Mouse (Mus musculus) hindbrain, postnatal 0 days (tissue): Measurements from ENCODE around the gene Tnrc6c. TPM values are rescaled to one million over a fixed set of nuclear protein-coding genes. Genes with fewer than 3 reads are reported as not detected.

Experiments
- ATAC-seq: fragments of 200-750 bp; cut with Nextera tagmentation; 2 replicates; pipeline ENCODE4 v1.8.0; 2017; ENCODE audit warnings: mild to moderate bottlenecking, moderate TSS enrichment, moderate library complexity
- DNase-seq: peaks from one replicate; pipeline ENCODE4 v3.0.0-alpha.2; 2015; ENCODE audit warnings: low spot score
- H3K27ac ChIP-seq: fragments of 300-500 bp; sonication (generic); 2 replicates; pipeline ENCODE4 v1.5.1; 2014; ENCODE audit warnings: mild to moderate bottlenecking
- H3K27me3 ChIP-seq: fragments of 300-500 bp; sonication (generic); 2 replicates; pipeline ENCODE4 v1.6.1; 2014; ENCODE audit warnings: low read length, mixed read lengths; ENCODE audit not compliant: insufficient read depth
- H3K36me3 ChIP-seq: fragments of 300-500 bp; sonication (generic); 2 replicates; pipeline ENCODE4 v1.6.1; 2014; ENCODE audit warnings: low read length, mixed read lengths; ENCODE audit not compliant: insufficient read depth
- H3K4me1 ChIP-seq: fragments of 300-500 bp; sonication (generic); 2 replicates; pipeline ENCODE4 v1.6.1; 2014; ENCODE audit warnings: antibody characterized with exemption, low read length, mixed read lengths; ENCODE audit not compliant: insufficient read depth
- H3K4me2 ChIP-seq: fragments of 300-500 bp; sonication (generic); 2 replicates; pipeline ENCODE4 v1.6.1; 2014; ENCODE audit warnings: low read depth, mild to moderate bottlenecking, low read length, moderate library complexity, mixed read lengths
- H3K4me3 ChIP-seq: fragments of 300-500 bp; sonication (generic); 2 replicates; pipeline ENCODE4 v1.5.1; 2014; ENCODE audit warnings: low read length
- H3K9ac ChIP-seq: fragments of 300-500 bp; sonication (generic); replicated peaks from 2 replicates; pipeline ENCODE4 v1.6.1; 2014; ENCODE audit warnings: mild to moderate bottlenecking, low read length, moderate library complexity, mixed read lengths
- H3K9me3 ChIP-seq: fragments of 300-500 bp; sonication (generic); 2 replicates; pipeline ENCODE4 v1.6.1; 2016; ENCODE audit warnings: low read length, mixed read lengths
- CTCF ChIP-seq: IDR thresholded peaks from 2 replicates; pipeline ENCODE4 v1.5.1; 2016; ENCODE audit warnings: antibody characterized with exemption, control low read depth, low read depth
- WGBS: fragments of 180-500 bp; shearing (Covaris S2); extraction: QIAGEN DNeasy Blood & Tissue Kit; methylation state at CpG from one replicate; pipeline ENCODE4 v1.1.7; 2014; 5-methylcytosine and 5-hydroxymethylcytosine counted together
- polyA plus RNA-seq: library from polyadenylated mRNA; unstranded; fragments of >200 nt; fragmentation: Nextera tagmentation; extraction: Ambion mirVana; gene quantifications from 2 replicates; pipeline ENCODE4 v1.2.1, GENCODE M21; 2015
- total RNA-seq: library from RNA; depleted of rRNA; stranded (reverse); fragments of >200 nt; gene quantifications from 2 replicates; pipeline ENCODE4 v1.2.3, GENCODE M21; 2014

Tnrc6c gene
- total and polyA plus RNA-seq, 2 experiments from 2014 or later, result 18.3 to 64.9 TPM

DNA sequence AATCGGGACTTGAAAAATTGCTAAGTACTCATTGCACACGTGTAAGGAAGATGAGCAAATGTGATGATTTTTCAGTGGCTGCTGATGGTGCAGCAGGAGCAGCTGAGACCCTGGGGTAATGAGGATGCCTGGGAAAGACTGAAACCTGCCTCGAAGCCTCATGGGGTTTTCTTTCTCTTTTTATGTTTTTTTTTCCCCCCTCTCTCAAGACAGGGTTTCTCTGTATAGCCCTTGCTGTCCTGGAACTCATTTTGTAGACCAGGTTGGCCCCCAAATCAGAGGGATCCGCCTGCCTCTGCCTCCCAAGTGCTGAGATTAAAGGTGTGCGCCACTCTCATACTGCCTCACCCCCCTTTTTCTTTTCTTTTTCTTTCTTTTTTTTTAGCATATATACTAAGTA is 13.1 kb downstream of the Tnrc6c start:
- H3K9me3 ChIP-seq, result no peaks in the 10 kb centered on the region
- H3K27ac ChIP-seq, result no peak overlapping the region
- no peak overlapping the region for H3K4me2 ChIP-seq
- H3K4me1 ChIP-seq, result 0 out of 2 replicates have a peak, but pooled peaks cover 4% of the 10 kb centered on the region
- 78% methylated on average over 5 of the region's 5 CpGs for WGBS
- no peaks in the 10 kb centered on the region for H3K27me3 ChIP-seq
- H3K9ac ChIP-seq, result no peak overlapping the region
- no peak for DNase-seq
- ATAC-seq, result no peak
- H3K4me3 ChIP-seq, result no peak overlapping the region
- no peaks in the 10 kb centered on the region for H3K36me3 ChIP-seq
- TF ChIP-seq CTCF, result no peak

DNA sequence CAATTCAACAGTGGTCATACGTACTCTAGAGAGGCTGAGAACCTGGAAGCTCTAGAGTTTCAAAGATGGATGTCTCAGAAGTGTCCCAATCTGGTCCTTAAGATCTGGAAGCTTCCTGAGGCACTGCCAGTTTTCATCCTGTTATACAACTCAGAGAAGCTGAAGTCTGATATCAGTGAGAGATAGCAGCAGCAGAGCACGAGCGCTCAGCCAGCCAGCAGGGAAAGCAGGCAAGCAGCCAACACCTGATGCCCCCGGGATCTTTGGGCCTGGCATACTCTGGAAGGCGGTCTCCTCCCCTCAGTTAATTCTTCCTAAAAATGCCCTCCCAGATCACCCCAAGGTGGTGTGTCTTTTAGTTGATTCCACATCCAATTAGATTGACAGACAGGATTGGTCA is 13.7 kb downstream of the Tnrc6c start:
- Histone ChIP-seq H3K36me3 (no peaks in the 10 kb centered on the region), H3K4me1 (0 out of 2 replicates have a peak, but pooled peaks cover 4% of the 10 kb centered on the region), H3K9ac (no peak overlapping the region), H3K4me3 (no peak overlapping the region), H3K9me3 (no peaks in the 10 kb centered on the region), H3K4me2 (no peak overlapping the region), H3K27me3 (no peaks in the 10 kb centered on the region), H3K27ac (no peak overlapping the region)
- WGBS, result 39% methylated on average over 5 of the region's 5 CpGs
- DNase-seq (peak; percentile 49), ATAC-seq (no peak)
- TF ChIP-seq CTCF, result no peak

DNA sequence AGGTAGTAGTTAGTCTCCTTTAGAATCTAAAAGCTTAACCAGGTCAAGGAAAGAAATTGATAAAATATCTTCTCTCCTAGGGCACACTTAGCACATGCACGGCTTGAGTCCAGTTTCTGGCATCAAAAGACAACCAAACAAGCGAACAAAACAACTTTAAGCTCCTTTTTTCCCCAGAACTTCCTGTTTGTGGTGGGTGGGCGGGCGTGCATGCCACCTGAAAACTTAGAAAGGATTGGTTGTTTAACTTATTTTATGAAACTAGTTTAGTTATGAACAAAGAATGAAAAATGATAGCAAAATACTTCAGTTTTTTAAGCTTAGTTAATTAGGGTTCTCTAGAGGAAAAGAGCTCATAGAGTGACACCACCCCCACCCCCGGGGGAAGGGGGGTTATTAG is 17.5 kb downstream of the Tnrc6c start:
- ATAC-seq (no peak), DNase-seq (no peak)
- no peak overlapping the region for H3K4me3 ChIP-seq
- 0 out of 2 replicates have a peak, but pooled peaks cover 9% of the 10 kb centered on the region for H3K4me1 ChIP-seq
- no peaks in the 10 kb centered on the region for H3K27me3 ChIP-seq
- no peak overlapping the region for H3K4me2 ChIP-seq
- H3K9ac ChIP-seq, result no peak overlapping the region
- 90% methylated on average over 5 of the region's 5 CpGs for WGBS
- no peaks in the 10 kb centered on the region for H3K9me3 ChIP-seq
- no peaks in the 10 kb centered on the region for H3K36me3 ChIP-seq
- TF ChIP-seq CTCF, result no peak
- H3K27ac ChIP-seq, result no peak overlapping the region

DNA sequence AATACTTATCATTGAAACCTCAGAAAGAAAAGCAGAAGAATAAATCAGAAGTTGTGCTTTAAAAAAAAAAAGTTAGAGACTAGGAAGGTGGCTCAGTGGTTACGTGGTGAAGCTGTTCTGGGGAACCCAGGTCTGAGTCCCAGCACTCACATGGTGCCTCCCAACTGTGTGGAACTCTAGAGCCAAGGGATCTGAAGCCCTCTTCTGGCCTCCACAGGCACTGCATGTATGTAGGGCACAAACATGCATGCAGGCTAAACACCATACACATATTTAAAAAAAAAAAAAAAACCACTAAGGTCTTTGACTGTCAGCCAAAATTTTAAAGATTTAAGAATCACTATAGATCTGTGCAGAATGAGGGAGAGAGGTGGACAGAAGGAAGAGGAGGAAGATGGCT is 20.4 kb downstream of the Tnrc6c start:
- no peak for ATAC-seq
- DNase-seq, result no peak
- no peak overlapping the region for H3K27ac ChIP-seq
- no peak overlapping the region for H3K9ac ChIP-seq
- H3K4me3 ChIP-seq, result no peak overlapping the region
- WGBS, result 96% methylated on average over 1 of the region's 1 CpGs
- H3K36me3 ChIP-seq, result no peaks in the 10 kb centered on the region
- no peaks in the 10 kb centered on the region for H3K27me3 ChIP-seq
- no peak overlapping the region for H3K4me2 ChIP-seq
- H3K9me3 ChIP-seq, result no peaks in the 10 kb centered on the region
- 0 out of 2 replicates have a peak, but pooled peaks cover 6% of the 10 kb centered on the region for H3K4me1 ChIP-seq
- peak; percentile 41 for TF ChIP-seq CTCF

DNA sequence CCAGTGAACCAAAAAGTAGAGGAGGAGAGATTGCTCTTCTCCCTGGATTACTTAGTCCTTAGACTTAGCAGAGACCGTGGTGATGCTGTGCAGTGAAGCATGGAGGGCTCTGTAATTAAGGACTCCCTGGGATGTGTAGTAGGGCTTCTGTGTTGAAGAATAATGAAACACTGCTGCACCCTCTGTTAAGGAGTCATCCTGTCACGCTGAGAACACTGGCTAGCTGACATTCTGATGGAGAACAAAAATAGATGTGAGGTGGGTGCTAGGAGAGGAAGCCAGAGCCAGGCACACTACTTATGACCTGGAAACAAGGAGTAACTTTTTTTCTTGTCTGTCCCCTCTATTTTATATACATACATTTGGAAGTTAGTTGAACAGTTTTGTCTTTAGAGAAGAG is 22.6 kb downstream of the Tnrc6c start:
- H3K9ac ChIP-seq, result no peak overlapping the region
- no peaks in the 10 kb centered on the region for H3K36me3 ChIP-seq
- no peak overlapping the region for H3K27ac ChIP-seq
- no peak for ATAC-seq
- 8% methylated on average over 2 of the region's 2 CpGs for WGBS
- no peak overlapping the region for H3K4me2 ChIP-seq
- H3K9me3 ChIP-seq, result no peaks in the 10 kb centered on the region
- H3K4me3 ChIP-seq, result no peak overlapping the region
- TF ChIP-seq CTCF, result no peak
- H3K4me1 ChIP-seq, result 0 out of 2 replicates have a peak, but pooled peaks cover 6% of the 10 kb centered on the region
- H3K27me3 ChIP-seq, result no peaks in the 10 kb centered on the region
- DNase-seq, result no peak

DNA sequence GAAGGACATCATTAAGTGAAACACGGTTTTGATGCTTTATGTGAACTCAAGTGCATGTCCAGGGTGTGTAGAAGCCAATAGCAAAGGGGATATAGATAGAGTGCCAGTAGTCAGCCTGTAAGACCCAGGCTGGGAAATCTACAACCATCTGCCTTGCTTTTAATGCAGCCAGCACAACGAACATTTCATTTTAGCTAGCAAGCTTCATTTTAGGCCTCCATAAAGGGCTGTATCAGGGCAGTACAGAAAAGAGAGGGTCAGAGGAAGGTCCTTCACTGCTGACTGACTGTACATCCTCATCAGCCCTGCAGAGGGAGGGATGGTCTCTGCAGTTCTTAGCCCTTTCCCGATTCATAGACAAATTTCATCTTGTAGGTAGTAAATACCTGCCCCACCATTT is 23.0 kb downstream of the Tnrc6c start:
- Histone ChIP-seq H3K27me3 (no peaks in the 10 kb centered on the region), H3K4me2 (no peak overlapping the region), H3K36me3 (no peaks in the 10 kb centered on the region), H3K27ac (no peak overlapping the region), H3K9ac (no peak overlapping the region), H3K4me1 (0 out of 2 replicates have a peak, but pooled peaks cover 6% of the 10 kb centered on the region), H3K9me3 (no peaks in the 10 kb centered on the region), H3K4me3 (no peak overlapping the region)
- WGBS, result 61% methylated on average over 3 of the region's 3 CpGs
- 0 out of 2 replicates have a peak, but pooled peaks have one; percentile 8 for TF ChIP-seq CTCF
- DNase-seq (no peak), ATAC-seq (no peak)

DNA sequence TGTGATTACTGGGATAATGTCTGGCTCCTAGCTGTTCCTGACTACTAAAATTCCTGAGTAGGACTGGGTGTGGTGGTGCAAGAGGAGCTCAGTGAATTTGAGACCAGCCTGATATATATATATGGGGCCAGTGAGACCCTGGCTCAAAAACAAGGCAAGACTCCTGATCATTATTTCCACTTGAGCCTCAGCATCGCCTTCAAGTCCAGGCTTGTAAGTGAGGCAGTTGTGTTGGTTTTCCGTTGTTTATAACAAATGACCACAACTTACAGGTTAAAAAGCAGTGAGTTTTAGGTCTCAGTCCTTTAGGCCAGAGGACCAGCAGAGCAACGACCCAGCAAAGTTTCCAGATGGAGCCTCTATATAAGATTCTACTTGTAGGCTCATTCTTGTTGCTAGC is 23.5 kb downstream of the Tnrc6c start:
- ATAC-seq (no peak), DNase-seq (no peak)
- Histone ChIP-seq H3K4me2 (no peak overlapping the region), H3K4me3 (no peak overlapping the region), H3K9me3 (no peaks in the 10 kb centered on the region), H3K27me3 (no peaks in the 10 kb centered on the region), H3K27ac (no peak overlapping the region), H3K36me3 (no peaks in the 10 kb centered on the region), H3K9ac (no peak overlapping the region), H3K4me1 (0 out of 2 replicates have a peak, but pooled peaks cover 6% of the 10 kb centered on the region)
- TF ChIP-seq CTCF, result no peak
- 86% methylated on average over 3 of the region's 3 CpGs for WGBS
